Mouse (Mus musculus): ENCODE measurements around the gene Tmem214.
"Not testable (repeated sequence)": the region's sequence is repeated elsewhere in the genome, so short reads cannot be mapped to it uniquely, and the experiment has no call there.

Tmem214 gene

GRCm38 (mm10) chr5:30869405-30870130 lies 1.8 kb downstream of the Tmem214 start:
- in situ Hi-C loops (cut with MboI; ENCODE audit: low pct_unique_long_range_greater_than_20kb in 1 of 2, low sequenced_read_pairs in 2 of 2, unreplicated experiment in 1 of 2): no loop called here

DNA sequence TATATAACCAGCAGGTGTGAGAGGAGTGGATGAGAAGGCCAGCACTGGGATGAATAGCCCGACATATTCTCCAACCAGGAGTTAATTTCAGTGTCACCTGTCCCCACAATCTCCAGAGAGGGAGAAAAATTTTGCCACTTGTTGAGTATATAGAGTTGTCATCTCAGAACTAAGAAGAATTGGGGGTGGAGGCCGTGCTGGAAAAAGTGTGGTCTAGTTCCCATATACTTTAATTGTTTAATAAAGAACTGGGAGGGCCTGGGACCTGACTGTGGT lies 2.3 kb downstream of the Tmem214 start:
- in situ Hi-C loops (cut with MboI; ENCODE audit: low pct_unique_long_range_greater_than_20kb in 1 of 2, low sequenced_read_pairs in 2 of 2, unreplicated experiment in 1 of 2): no loop called here

- in situ Hi-C loops (cut with MboI; ENCODE audit: low pct_unique_long_range_greater_than_20kb in 1 of 2, low sequenced_read_pairs in 2 of 2, unreplicated experiment in 1 of 2): no loop called here
Observed at GRCm38 (mm10) chr5:30872574-30872973, 4.8 kb downstream of the Tmem214 start.

- in situ Hi-C loops (cut with MboI; ENCODE audit: low pct_unique_long_range_greater_than_20kb in 1 of 2, low sequenced_read_pairs in 2 of 2, unreplicated experiment in 1 of 2): no loop called here
Observed at GRCm38 (mm10) chr5:30874365-30874764, 6.6 kb downstream of the Tmem214 start.

DNA sequence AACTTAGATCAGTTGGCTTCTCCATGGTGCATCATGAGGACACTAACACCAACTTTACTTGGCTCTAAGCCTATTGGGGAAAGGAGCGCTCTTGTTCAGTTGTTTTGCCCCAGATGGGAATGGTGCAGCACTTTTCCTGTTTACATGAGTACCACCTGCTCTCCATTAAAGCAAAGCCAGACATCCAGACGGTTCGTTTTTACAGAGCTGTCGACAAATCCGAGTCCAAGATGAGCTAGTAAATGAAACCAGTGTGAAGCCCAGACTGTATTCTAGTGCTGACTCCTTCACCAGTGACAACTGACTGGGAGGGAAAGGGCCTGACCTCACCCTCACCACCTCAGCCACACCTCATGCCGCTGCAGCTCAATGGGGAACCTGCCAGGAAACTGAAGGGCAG lies 10.8 kb downstream of the Tmem214 start:
- in situ Hi-C loops (cut with MboI; ENCODE audit: low pct_unique_long_range_greater_than_20kb in 1 of 2, low sequenced_read_pairs in 2 of 2, unreplicated experiment in 1 of 2): no loop called here

GRCm38 (mm10) chr5:30879347-30879943 lies 11.6 kb downstream of the Tmem214 start:
- in situ Hi-C loops (cut with MboI; ENCODE audit: low pct_unique_long_range_greater_than_20kb in 1 of 2, low sequenced_read_pairs in 2 of 2, unreplicated experiment in 1 of 2): no loop called here

DNA sequence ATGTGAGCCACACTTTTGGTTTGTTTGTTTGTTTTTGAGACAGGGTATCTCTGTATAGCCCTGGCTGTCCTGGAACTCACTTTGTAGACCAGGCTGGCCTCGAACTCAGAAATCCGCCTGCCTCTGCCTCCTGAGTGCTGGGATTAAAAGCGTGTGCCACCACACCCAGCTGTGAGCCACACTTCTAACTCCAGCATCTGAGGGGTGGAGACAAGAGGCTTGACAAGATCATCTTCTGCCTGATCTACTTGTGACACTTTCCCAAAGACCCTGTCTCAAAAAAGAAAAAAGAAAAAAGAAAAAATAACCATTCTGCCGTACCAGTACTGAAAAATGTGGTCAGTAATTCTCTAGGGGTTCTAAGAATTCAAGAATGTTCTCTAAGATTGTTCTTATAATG lies 14.0 kb downstream of the Tmem214 start:
- in situ Hi-C loops (cut with MboI; ENCODE audit: low pct_unique_long_range_greater_than_20kb in 1 of 2, low sequenced_read_pairs in 2 of 2, unreplicated experiment in 1 of 2): not testable (repeated sequence)

DNA sequence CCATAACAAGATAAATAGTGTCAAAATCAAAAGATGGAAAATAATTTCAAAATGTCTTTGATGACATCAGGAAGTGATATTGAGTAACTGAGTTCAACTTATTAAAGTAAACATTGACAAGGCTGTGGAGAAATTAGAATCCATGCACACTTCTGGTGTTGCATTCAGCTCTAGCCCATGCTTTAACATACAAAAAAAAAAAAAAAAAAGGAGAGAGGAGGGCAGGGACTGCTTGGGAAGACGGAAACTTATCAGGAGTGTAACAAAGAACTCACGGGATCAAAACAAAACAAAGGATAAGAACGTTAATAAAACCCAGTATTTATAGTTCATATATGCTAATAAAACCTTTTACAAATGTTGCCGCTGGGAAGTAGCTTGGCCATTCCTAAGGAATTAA lies 18.4 kb downstream of the Tmem214 start:
- in situ Hi-C loops (cut with MboI; ENCODE audit: low pct_unique_long_range_greater_than_20kb in 1 of 2, low sequenced_read_pairs in 2 of 2, unreplicated experiment in 1 of 2): no loop called here

GRCm38 (mm10) chr5:30886731-30887130 lies 18.9 kb downstream of the Tmem214 start:
- in situ Hi-C loops (cut with MboI; ENCODE audit: low pct_unique_long_range_greater_than_20kb in 1 of 2, low sequenced_read_pairs in 2 of 2, unreplicated experiment in 1 of 2): no loop called here

- in situ Hi-C loops (cut with MboI; ENCODE audit: low pct_unique_long_range_greater_than_20kb in 1 of 2, low sequenced_read_pairs in 2 of 2, unreplicated experiment in 1 of 2): no loop called here
Observed at GRCm38 (mm10) chr5:30887331-30887761, 19.5 kb downstream of the Tmem214 start.

- in situ Hi-C loops (cut with MboI; ENCODE audit: low pct_unique_long_range_greater_than_20kb in 1 of 2, low sequenced_read_pairs in 2 of 2, unreplicated experiment in 1 of 2): no loop called here
Observed at GRCm38 (mm10) chr5:30887858-30888336, 20.1 kb downstream of the Tmem214 start.

- in situ Hi-C loops (cut with MboI; ENCODE audit: low pct_unique_long_range_greater_than_20kb in 1 of 2, low sequenced_read_pairs in 2 of 2, unreplicated experiment in 1 of 2): no loop called here
Observed at GRCm38 (mm10) chr5:30888337-30889087, 20.7 kb downstream of the Tmem214 start, which contains the start of gene Agbl5. TSS of gene Agbl5 (plus strand) at chr5:30888694.

GRCm38 (mm10) chr5:30889088-30889754 lies 21.4 kb downstream of the Tmem214 start:
- in situ Hi-C loops (cut with MboI; ENCODE audit: low pct_unique_long_range_greater_than_20kb in 1 of 2, low sequenced_read_pairs in 2 of 2, unreplicated experiment in 1 of 2): no loop called here

- in situ Hi-C loops (cut with MboI; ENCODE audit: low pct_unique_long_range_greater_than_20kb in 1 of 2, low sequenced_read_pairs in 2 of 2, unreplicated experiment in 1 of 2): no loop called here
Observed at GRCm38 (mm10) chr5:30890375-30890774, 22.6 kb downstream of the Tmem214 start.

DNA sequence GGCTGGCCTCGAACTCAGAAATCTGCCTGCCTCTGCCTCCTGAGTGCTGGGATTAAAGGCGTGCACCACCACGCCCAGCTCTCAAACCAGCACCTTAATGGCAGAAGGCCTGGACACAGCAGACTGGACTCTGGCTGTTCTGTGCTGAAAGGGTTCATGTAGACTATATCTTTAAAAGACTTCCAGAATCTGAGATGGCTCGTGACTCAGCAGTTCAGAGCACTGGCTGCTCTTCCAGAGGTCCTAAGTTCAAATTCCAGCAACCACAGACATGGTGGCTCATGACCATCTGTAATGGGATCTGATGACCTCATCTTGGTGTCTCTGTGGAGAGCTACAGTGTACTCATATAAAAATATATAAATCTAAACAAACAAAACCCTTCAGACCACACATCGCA lies 34.0 kb downstream of the Tmem214 start:
- in situ Hi-C loops (cut with MboI; ENCODE audit: low pct_unique_long_range_greater_than_20kb in 1 of 2, low sequenced_read_pairs in 2 of 2, unreplicated experiment in 1 of 2): no loop called here

GRCm38 (mm10) chr5:30907413-30908059 lies 39.7 kb downstream of the Tmem214 start, which contains the start of gene Ost4:
TSS of gene Ost4 (minus strand) at chr5:30907788.
- in situ Hi-C loops (cut with MboI; ENCODE audit: low pct_unique_long_range_greater_than_20kb in 1 of 2, low sequenced_read_pairs in 2 of 2, unreplicated experiment in 1 of 2): no loop called here

DNA sequence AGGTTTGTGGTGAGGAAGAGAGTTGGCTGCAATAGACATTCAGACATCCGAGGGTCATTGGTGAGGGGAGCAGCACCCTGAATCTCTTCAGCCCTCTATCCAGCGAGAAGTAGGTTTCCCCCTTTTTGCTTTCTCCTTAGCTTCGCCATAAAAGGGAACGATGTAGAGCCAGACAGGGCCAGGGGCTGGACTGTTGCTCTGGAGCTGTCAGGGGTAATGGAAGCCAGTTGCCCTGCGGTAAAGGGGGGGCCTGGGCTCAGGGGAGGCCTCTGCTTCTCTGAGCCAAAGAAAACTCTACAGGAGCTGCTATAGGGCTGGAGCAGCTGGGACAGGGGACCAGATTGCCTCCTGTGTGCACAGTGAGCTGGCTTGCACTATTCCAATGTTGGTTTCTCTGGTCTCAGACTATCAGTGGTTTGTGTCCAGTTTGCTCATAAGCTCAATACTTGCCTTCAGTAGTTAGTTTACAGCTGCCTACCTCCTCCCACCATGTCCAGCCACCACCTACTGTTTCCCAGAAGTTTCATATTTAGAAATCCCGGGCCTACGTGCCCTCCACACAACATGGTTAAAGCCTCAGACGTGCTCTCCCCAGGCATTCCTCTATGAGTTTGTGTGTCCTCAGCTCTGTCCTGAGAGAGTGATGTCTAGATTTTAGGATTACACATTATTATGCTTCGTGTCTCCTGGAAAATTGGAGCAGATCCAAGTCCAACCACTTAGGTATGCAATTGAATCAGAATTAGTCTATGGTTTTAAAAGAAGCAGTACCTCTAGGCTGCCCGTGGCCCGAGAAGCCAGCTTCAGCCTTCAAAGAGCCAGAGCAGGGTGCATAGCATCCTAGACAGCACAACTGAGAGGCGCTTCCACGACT lies 40.9 kb downstream of the Tmem214 start:
- in situ Hi-C loops (cut with MboI; ENCODE audit: low pct_unique_long_range_greater_than_20kb in 1 of 2, low sequenced_read_pairs in 2 of 2, unreplicated experiment in 1 of 2): no loop called here

GRCm38 (mm10) chr5:30909300-30909659 lies 41.5 kb downstream of the Tmem214 start:
- in situ Hi-C loops (cut with MboI; ENCODE audit: low pct_unique_long_range_greater_than_20kb in 1 of 2, low sequenced_read_pairs in 2 of 2, unreplicated experiment in 1 of 2): no loop called here
